Mouse (Mus musculus) CD4-positive, CD25-positive, alpha-beta regulatory T cell, adult 9 weeks (primary cell): ENCODE measurements around the gene Atg14. TPM values are rescaled to one million over a fixed set of nuclear protein-coding genes. Genes with fewer than 3 reads are reported as not detected.

Experiments used
- polyA plus RNA-seq: library from polyadenylated mRNA; unstranded; fragments of 100-300 nt; shearing (Covaris generic); gene quantifications from one replicate; pipeline ENCODE4 v1.2.1, GENCODE M21; 2017

The Atg14 gene
- polyA plus RNA-seq, result 19.4 TPM

GRCm38 (mm10) chr14:47570549-47570948, at the start of gene Atg14:
TSS of gene Atg14 (minus strand) at chr14:47570649.

Other genes starting within 250 kb of the Atg14 start
- 14.6 TPM for gene Lgals3, start 202.9 kb downstream of the Atg14 start, polyA plus RNA-seq
- gene Dlgap5, start 152.2 kb downstream of the Atg14 start, polyA plus RNA-seq, result 13.5 TPM
- gene Fbxo34, start 120.2 kb downstream of the Atg14 start, polyA plus RNA-seq, result 15.8 TPM
- 82.4 TPM for gene Ktn1, start 77.8 kb upstream of the Atg14 start, polyA plus RNA-seq